Mouse (Mus musculus) intestine, embryonic 15.5 days (tissue): ENCODE measurements around the gene Slc25a31. TPM values are rescaled to one million over a fixed set of nuclear protein-coding genes. Genes with fewer than 3 reads are reported as not detected.

Source experiments
- ATAC-seq: fragments of 200-750 bp; cut with Nextera tagmentation; 2 replicates; pipeline ENCODE4 v1.8.0; 2017; ENCODE audit warnings: moderate TSS enrichment, moderate library complexity
- H3K27ac ChIP-seq: fragments of 300-500 bp; sonication (generic); 2 replicates; pipeline ENCODE4 v1.5.1; 2015; ENCODE audit warnings: mild to moderate bottlenecking, inconsistent platforms
- H3K27me3 ChIP-seq: fragments of 300-500 bp; sonication (generic); replicated peaks from 2 replicates; pipeline ENCODE4 v1.6.1; 2015; ENCODE audit warnings: inconsistent platforms
- H3K36me3 ChIP-seq: fragments of 300-500 bp; sonication (generic); 2 replicates; pipeline ENCODE4 v1.6.1; 2015; ENCODE audit warnings: inconsistent platforms
- H3K4me1 ChIP-seq: fragments of 300-500 bp; sonication (generic); replicated peaks from 2 replicates; pipeline ENCODE4 v1.6.1; 2015; ENCODE audit warnings: inconsistent platforms
- H3K4me2 ChIP-seq: fragments of 300-500 bp; sonication (generic); replicated peaks from 2 replicates; pipeline ENCODE4 v1.6.1; 2015; ENCODE audit warnings: mild to moderate bottlenecking, inconsistent platforms
- H3K4me3 ChIP-seq: fragments of 300-500 bp; sonication (generic); replicated peaks from 2 replicates; pipeline ENCODE4 v1.5.1; 2015; ENCODE audit warnings: inconsistent platforms
- H3K9ac ChIP-seq: fragments of 300-500 bp; sonication (generic); 2 replicates; pipeline ENCODE4 v1.6.1; 2015; ENCODE audit warnings: inconsistent platforms
- H3K9me3 ChIP-seq: fragments of 300-500 bp; sonication (generic); 2 replicates; pipeline ENCODE4 v1.6.1; 2016; ENCODE audit warnings: inconsistent platforms
- WGBS: fragments of 180-500 bp; shearing (Covaris S2); methylation state at CpG from one replicate; pipeline ENCODE4 v1.1.7; 2015; 5-methylcytosine and 5-hydroxymethylcytosine counted together
- polyA plus RNA-seq: library from polyadenylated mRNA; unstranded; fragments of >200 nt; fragmentation: Nextera tagmentation; extraction: Ambion mirVana; gene quantifications from 2 replicates; pipeline ENCODE4 v1.2.1, GENCODE M21; 2015

Gene Slc25a31
- polyA plus RNA-seq, 1 experiment from 2014 or later: 0.15 TPM

DNA sequence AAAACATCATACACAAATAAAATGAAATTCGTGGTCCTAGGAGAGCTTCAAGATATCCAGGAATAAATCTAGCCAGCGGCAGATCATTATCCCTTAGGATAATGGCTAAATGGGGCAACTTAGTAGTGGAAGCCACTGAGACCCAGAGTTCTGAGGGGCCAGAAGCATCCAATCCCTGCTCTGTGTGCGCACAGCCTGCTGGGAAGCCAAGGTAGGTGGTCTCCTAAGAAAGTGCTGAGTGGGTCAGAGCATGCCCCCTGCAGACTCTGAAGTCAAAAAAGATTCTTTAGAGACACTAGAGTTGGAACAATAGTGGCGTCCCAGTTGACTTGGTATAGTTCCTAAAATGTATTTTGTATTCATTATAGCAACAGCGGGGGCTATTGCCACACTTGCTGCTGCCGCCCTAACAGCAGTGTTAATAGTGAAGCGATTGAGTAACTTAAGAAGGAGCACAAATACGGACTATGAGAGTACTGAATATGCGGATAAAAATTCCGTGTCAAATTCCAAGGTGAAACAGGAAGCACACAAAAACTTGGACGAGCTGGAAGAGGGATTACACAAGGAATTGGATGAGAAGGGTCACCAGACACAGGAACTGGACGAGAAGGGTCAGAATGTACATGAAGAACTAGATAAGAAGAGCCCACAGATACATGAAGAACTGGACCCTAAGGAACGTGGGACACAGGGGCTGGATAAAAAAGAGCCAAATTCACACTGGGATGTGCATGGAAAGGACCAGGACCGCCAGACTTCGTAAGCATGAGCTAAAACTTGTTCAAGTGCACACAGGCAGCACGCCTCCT is 35.6 kb downstream of the Slc25a31 start, which contains the start of gene Hspa4l:
Gene Hspa4l (plus strand): TSS at position 472 of the 812 bp plus-strand sequence.
- Histone ChIP-seq H3K27ac (peak within 1 kb of the TSS; percentile 67), H3K4me2 (peak within 1 kb of the TSS; percentile 97), H3K36me3 (no peaks in the 10 kb centered on the region), H3K9me3 (no peaks in the 10 kb centered on the region), H3K4me3 (peak within 1 kb of the TSS; percentile 72), H3K27me3 (no peaks in the 10 kb centered on the region), H3K4me1 (0 out of 2 replicates have a peak, but pooled peaks cover 3% of the 10 kb centered on the region), H3K9ac (peak within 1 kb of the TSS; percentile 66)
- 32% methylated on average over 16 of the region's 16 CpGs for WGBS
- no peak for ATAC-seq

GRCm38 (mm10) chr3:40744836-40745660 is 36.4 kb downstream of the Slc25a31 start:
- peak overlapping the region; percentile 67 for H3K27ac ChIP-seq
- under 1% methylated on average over 84 of the region's 93 CpGs for WGBS
- peak overlapping the region; percentile 72 for H3K4me3 ChIP-seq
- H3K27me3 ChIP-seq: no peaks in the 10 kb centered on the region
- no peaks in the 10 kb centered on the region for H3K9me3 ChIP-seq
- ATAC-seq: peak; percentile 98
- 0 out of 2 replicates have a peak, but pooled peaks cover 3% of the 10 kb centered on the region for H3K4me1 ChIP-seq
- peak overlapping the region; percentile 97 for H3K4me2 ChIP-seq
- peak overlapping the region; percentile 66 for H3K9ac ChIP-seq
- H3K36me3 ChIP-seq: no peaks in the 10 kb centered on the region

GRCm38 (mm10) chr3:40745661-40746547 is 37.2 kb downstream of the Slc25a31 start:
- Histone ChIP-seq H3K27me3 (no peaks in the 10 kb centered on the region), H3K9ac (peak overlapping the region; percentile 66), H3K4me1 (0 out of 2 replicates have a peak, but pooled peaks cover 3% of the 10 kb centered on the region), H3K4me3 (peak overlapping the region; percentile 72), H3K27ac (peak overlapping the region; percentile 56; the same call in 1 of the 2 replicates), H3K36me3 (no peaks in the 10 kb centered on the region), H3K4me2 (peak overlapping the region; percentile 97), H3K9me3 (no peaks in the 10 kb centered on the region)
- ATAC-seq: no peak; the same call in 1 of the 2 replicates
- 3% methylated on average over 37 of the region's 37 CpGs for WGBS

DNA sequence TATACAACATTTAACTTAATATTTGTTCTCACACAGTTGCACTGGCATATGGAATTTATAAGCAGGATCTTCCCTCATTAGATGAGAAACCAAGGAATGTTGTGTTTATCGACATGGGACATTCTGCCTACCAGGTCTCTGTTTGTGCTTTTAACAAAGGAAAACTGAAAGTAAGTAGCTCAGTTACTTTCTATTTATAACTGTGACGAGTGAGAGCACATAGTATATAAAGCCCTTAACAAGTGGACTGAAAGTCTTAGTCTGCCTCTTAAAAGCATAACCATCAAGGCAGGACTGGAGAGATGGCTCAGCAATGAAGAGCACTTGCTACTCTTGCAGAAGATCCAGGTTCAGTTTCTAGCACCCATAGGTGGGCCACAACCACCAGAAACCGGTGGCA is 52.1 kb downstream of the Slc25a31 start:
- Histone ChIP-seq H3K36me3 (no peaks in the 10 kb centered on the region), H3K27ac (no peak overlapping the region)
- 80% methylated on average over 3 of the region's 3 CpGs for WGBS

GRCm38 (mm10) chr3:40761312-40761711 is 52.7 kb downstream of the Slc25a31 start:
- H3K27ac ChIP-seq: no peak overlapping the region
- no peak overlapping the region for H3K4me2 ChIP-seq
- H3K27me3 ChIP-seq: no peaks in the 10 kb centered on the region
- H3K4me3 ChIP-seq: no peak overlapping the region
- WGBS: 86% methylated on average over 2 of the region's 2 CpGs
- H3K4me1 ChIP-seq: no peaks in the 10 kb centered on the region; the same call in 1 of the 2 replicates
- no peaks in the 10 kb centered on the region for H3K9me3 ChIP-seq
- ATAC-seq: no peak
- no peaks in the 10 kb centered on the region for H3K36me3 ChIP-seq
- H3K9ac ChIP-seq: no peak overlapping the region

More for the DNA sequence above, 52.1 kb downstream of the Slc25a31 start:
- Histone ChIP-seq H3K9ac (no peak overlapping the region), H3K27me3 (no peaks in the 10 kb centered on the region), H3K4me2 (no peak overlapping the region), H3K9me3 (no peaks in the 10 kb centered on the region), H3K4me3 (no peak overlapping the region), H3K4me1 (no peaks in the 10 kb centered on the region; the same call in 1 of the 2 replicates)
- no peak for ATAC-seq

Other genes starting within 250 kb of the Slc25a31 start
- 1.9 and 2.2 TPM in 2 replicates for gene Intu, start 177.6 kb upstream of the Slc25a31 start, polyA plus RNA-seq
- 13.9 and 14.4 TPM in 2 replicates for gene Hspa4l, start 35.6 kb downstream of the Slc25a31 start, polyA plus RNA-seq
- 40.0 and 44.5 TPM in 2 replicates for gene Plk4, start 91.2 kb downstream of the Slc25a31 start, polyA plus RNA-seq
- 5.2 and 6.1 TPM in 2 replicates for gene Mfsd8, start 138.0 kb downstream of the Slc25a31 start, polyA plus RNA-seq
- gene Abhd18, start 138.1 kb downstream of the Slc25a31 start, polyA plus RNA-seq: 8.1 and 8.9 TPM in 2 replicates
- gene 1700034I23Rik, start 193.7 kb downstream of the Slc25a31 start, polyA plus RNA-seq: 0.09 and 0.29 TPM in 2 replicates
- gene Larp1b, start 241.0 kb downstream of the Slc25a31 start, polyA plus RNA-seq: 10.4 and 14.0 TPM in 2 replicates